Mouse (Mus musculus): ENCODE measurements around the gene Os9.
A peak's percentile ranks its signal among the peaks of the same experiment; 100 is the strongest.
"Not testable (repeated sequence)": the region's sequence is repeated elsewhere in the genome, so short reads cannot be mapped to it uniquely, and the experiment has no call there.

Os9 gene

GRCm38 (mm10) chr10:127121066-127121477 lies at the start of gene Os9:
Os9 (minus strand) TSS chr10:127121131.
- DNase-seq, result peak; percentile 99

- DNase-seq, result peak; percentile 67
Measured at GRCm38 (mm10) chr10:127170002-127170401, 49.1 kb upstream of the Os9 start.

- DNase-seq, result no peak
Measured at GRCm38 (mm10) chr10:127167614-127168192, 46.8 kb upstream of the Os9 start.

GRCm38 (mm10) chr10:127166771-127167613 lies 46.1 kb upstream of the Os9 start:
- DNase-seq, result no peak

GRCm38 (mm10) chr10:127166404-127166715 lies 45.4 kb upstream of the Os9 start:
- no peak for DNase-seq

- DNase-seq, result peak; percentile 70
Measured at GRCm38 (mm10) chr10:127165654-127166403, 44.9 kb upstream of the Os9 start.

GRCm38 (mm10) chr10:127165354-127165653 lies 44.4 kb upstream of the Os9 start:
- no peak for DNase-seq

- DNase-seq, result peak; percentile 91
Measured at GRCm38 (mm10) chr10:127164631-127165353, 43.9 kb upstream of the Os9 start, which contains the start of gene B4galnt1. B4galnt1 (plus strand) TSS chr10:127165225.

GRCm38 (mm10) chr10:127164190-127164589 lies 43.3 kb upstream of the Os9 start:
- no peak for DNase-seq

GRCm38 (mm10) chr10:127162771-127163261 lies 41.9 kb upstream of the Os9 start:
- not testable (repeated sequence) for DNase-seq

GRCm38 (mm10) chr10:127160728-127161127 lies 39.8 kb upstream of the Os9 start:
- DNase-seq, result no peak

GRCm38 (mm10) chr10:127160081-127160480 lies 39.1 kb upstream of the Os9 start:
- no peak for DNase-seq

GRCm38 (mm10) chr10:127158471-127158870 lies 37.5 kb upstream of the Os9 start:
- DNase-seq, result no peak

GRCm38 (mm10) chr10:127156511-127156910 lies 35.6 kb upstream of the Os9 start:
- DNase-seq, result no peak

GRCm38 (mm10) chr10:127156089-127156488 lies 35.2 kb upstream of the Os9 start:
- no peak for DNase-seq

GRCm38 (mm10) chr10:127154652-127155051 lies 33.7 kb upstream of the Os9 start:
- DNase-seq, result no peak

- no peak for DNase-seq
Measured at GRCm38 (mm10) chr10:127154241-127154640, 33.3 kb upstream of the Os9 start.

GRCm38 (mm10) chr10:127153323-127153722 lies 32.4 kb upstream of the Os9 start:
- DNase-seq, result no peak

- not testable (repeated sequence) for DNase-seq
Measured at GRCm38 (mm10) chr10:127152556-127152955, 31.6 kb upstream of the Os9 start.

- not testable (repeated sequence) for DNase-seq
Measured at GRCm38 (mm10) chr10:127151233-127151632, 30.3 kb upstream of the Os9 start.

GRCm38 (mm10) chr10:127150471-127150872 lies 29.5 kb upstream of the Os9 start:
- DNase-seq, result no peak

- DNase-seq, result no peak
Measured at GRCm38 (mm10) chr10:127147135-127147534, 26.2 kb upstream of the Os9 start.

- DNase-seq, result no peak
Measured at GRCm38 (mm10) chr10:127145303-127145702, 24.4 kb upstream of the Os9 start.

Data from retina, postnatal 1 day (tissue).